Mouse (Mus musculus): ENCODE results near the gene Slc35g1. TPM values are rescaled to one million over a fixed set of nuclear protein-coding genes. Genes with fewer than 3 reads are reported as not detected.

Gene Slc35g1
- 10.4 and 11.0 TPM in 2 replicates for polyA plus RNA-seq (2015; fragmentation: Nextera tagmentation; extraction: Ambion mirVana)

GRCm38 (mm10) chr19:38395701-38396632, at the start of gene Slc35g1:
Gene Slc35g1, plus strand, starts transcription at chr19:38395980.
- peaks cover 3% of the 10 kb centered on the region for H3K4me1 ChIP-seq
- peak within 1 kb of the TSS; percentile 40; the same call in 1 of the 2 replicates for H3K27ac ChIP-seq
- peak within 1 kb of the TSS; percentile 93 for H3K4me2 ChIP-seq
- no peaks in the 10 kb centered on the region for H3K9me3 ChIP-seq
- H3K36me3 ChIP-seq: no peaks in the 10 kb centered on the region
- 2% methylated on average over 84 of the region's 90 CpGs for WGBS
- no peaks in the 10 kb centered on the region for H3K27me3 ChIP-seq (replicated peaks)
- H3K4me3 ChIP-seq (replicated peaks): peak within 1 kb of the TSS; percentile 72
- peak within 1 kb of the TSS; percentile 74 for H3K9ac ChIP-seq
- peak; percentile 90 for ATAC-seq (ENCODE audit: insufficient read depth, low FRiP score, low read depth)

- Histone ChIP-seq H3K4me1 (no peaks in the 10 kb centered on the region; the same call in 1 of the 2 replicates), H3K9me3 (no peaks in the 10 kb centered on the region), H3K27me3 (replicated peaks) (no peaks in the 10 kb centered on the region), H3K4me2 (no peak overlapping the region), H3K4me3 (replicated peaks) (no peak overlapping the region), H3K9ac (no peak overlapping the region), H3K36me3 (no peaks in the 10 kb centered on the region), H3K27ac (no peak overlapping the region)
- ATAC-seq (ENCODE audit: insufficient read depth, low FRiP score, low read depth): no peak
- 41% methylated on average over 13 of the region's 13 CpGs for WGBS
Observed at GRCm38 (mm10) chr19:38348271-38349012, 47.3 kb upstream of the Slc35g1 start.

- ATAC-seq (ENCODE audit: insufficient read depth, low FRiP score, low read depth): no peak
- H3K27ac ChIP-seq: no peak overlapping the region
- no peaks in the 10 kb centered on the region; the same call in 1 of the 2 replicates for H3K4me1 ChIP-seq
- no peak overlapping the region for H3K4me2 ChIP-seq
- no peaks in the 10 kb centered on the region for H3K27me3 ChIP-seq (replicated peaks)
- no peak overlapping the region for H3K4me3 ChIP-seq (replicated peaks)
- H3K36me3 ChIP-seq: no peaks in the 10 kb centered on the region
- no peak overlapping the region for H3K9ac ChIP-seq
- WGBS: 84% methylated on average over 5 of the region's 5 CpGs
- no peaks in the 10 kb centered on the region for H3K9me3 ChIP-seq
Observed at GRCm38 (mm10) chr19:38349013-38349341, 46.8 kb upstream of the Slc35g1 start.

DNA sequence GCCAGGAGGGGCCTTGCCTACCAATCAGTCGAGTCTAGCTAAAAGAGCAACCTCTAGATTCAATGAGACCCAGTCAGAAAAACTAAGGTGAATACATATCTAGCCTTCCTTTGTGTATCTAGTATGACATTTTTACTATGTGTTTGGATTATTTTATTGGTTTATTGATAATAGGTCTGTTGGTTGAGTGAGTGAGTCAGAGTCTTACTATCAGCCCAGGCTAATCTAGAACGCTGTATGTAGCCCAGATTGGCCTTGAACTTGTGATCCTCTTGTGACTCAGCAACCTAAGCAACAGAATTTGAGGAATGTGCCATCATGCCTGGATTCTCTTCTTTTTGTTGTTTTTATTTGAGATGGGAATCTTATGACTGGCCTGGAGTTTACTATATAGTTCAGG, 44.6 kb upstream of the Slc35g1 start:
- no peak overlapping the region for H3K4me2 ChIP-seq
- H3K27ac ChIP-seq: no peak overlapping the region
- H3K9ac ChIP-seq: no peak overlapping the region
- H3K9me3 ChIP-seq: no peaks in the 10 kb centered on the region
- ATAC-seq (ENCODE audit: insufficient read depth, low FRiP score, low read depth): peak; percentile 58; the same call in 1 of the 2 replicates
- WGBS: 74% methylated on average over 2 of the region's 2 CpGs
- H3K36me3 ChIP-seq: no peaks in the 10 kb centered on the region
- no peak overlapping the region for H3K4me3 ChIP-seq (replicated peaks)
- no peaks in the 10 kb centered on the region for H3K27me3 ChIP-seq (replicated peaks)
- no peaks in the 10 kb centered on the region; the same call in 1 of the 2 replicates for H3K4me1 ChIP-seq

- ATAC-seq (ENCODE audit: insufficient read depth, low FRiP score, low read depth): no peak; the same call in 1 of the 2 replicates
- H3K4me1 ChIP-seq: no peaks in the 10 kb centered on the region; the same call in 1 of the 2 replicates
- no peaks in the 10 kb centered on the region for H3K36me3 ChIP-seq
- H3K27me3 ChIP-seq (replicated peaks): no peaks in the 10 kb centered on the region
- H3K9ac ChIP-seq: no peak overlapping the region
- H3K9me3 ChIP-seq: no peaks in the 10 kb centered on the region
- H3K4me2 ChIP-seq: no peak overlapping the region
- H3K4me3 ChIP-seq (replicated peaks): no peak overlapping the region
- no peak overlapping the region for H3K27ac ChIP-seq
- 72% methylated on average over 3 of the region's 3 CpGs for WGBS
Observed at GRCm38 (mm10) chr19:38351728-38352127, 44.1 kb upstream of the Slc35g1 start.

- Histone ChIP-seq H3K27ac (no peak overlapping the region), H3K27me3 (replicated peaks) (no peaks in the 10 kb centered on the region), H3K36me3 (no peaks in the 10 kb centered on the region), H3K4me2 (no peak overlapping the region), H3K4me3 (replicated peaks) (no peak overlapping the region), H3K9me3 (no peaks in the 10 kb centered on the region), H3K9ac (no peak overlapping the region), H3K4me1 (no peaks in the 10 kb centered on the region; the same call in 1 of the 2 replicates)
- ATAC-seq (ENCODE audit: insufficient read depth, low FRiP score, low read depth): no peak
- 36% methylated on average over 6 of the region's 6 CpGs for WGBS
Observed at GRCm38 (mm10) chr19:38352495-38353130, 43.2 kb upstream of the Slc35g1 start.

GRCm38 (mm10) chr19:38354279-38354678, 41.5 kb upstream of the Slc35g1 start:
- no peak overlapping the region for H3K4me3 ChIP-seq (replicated peaks)
- no peaks in the 10 kb centered on the region; the same call in 1 of the 2 replicates for H3K4me1 ChIP-seq
- no peak overlapping the region for H3K9ac ChIP-seq
- no peaks in the 10 kb centered on the region for H3K27me3 ChIP-seq (replicated peaks)
- no peaks in the 10 kb centered on the region for H3K9me3 ChIP-seq
- H3K27ac ChIP-seq: no peak overlapping the region
- H3K36me3 ChIP-seq: no peaks in the 10 kb centered on the region
- 92% methylated on average over 1 of the region's 1 CpGs for WGBS
- no peak for ATAC-seq (ENCODE audit: insufficient read depth, low FRiP score, low read depth)
- H3K4me2 ChIP-seq: no peak overlapping the region

DNA sequence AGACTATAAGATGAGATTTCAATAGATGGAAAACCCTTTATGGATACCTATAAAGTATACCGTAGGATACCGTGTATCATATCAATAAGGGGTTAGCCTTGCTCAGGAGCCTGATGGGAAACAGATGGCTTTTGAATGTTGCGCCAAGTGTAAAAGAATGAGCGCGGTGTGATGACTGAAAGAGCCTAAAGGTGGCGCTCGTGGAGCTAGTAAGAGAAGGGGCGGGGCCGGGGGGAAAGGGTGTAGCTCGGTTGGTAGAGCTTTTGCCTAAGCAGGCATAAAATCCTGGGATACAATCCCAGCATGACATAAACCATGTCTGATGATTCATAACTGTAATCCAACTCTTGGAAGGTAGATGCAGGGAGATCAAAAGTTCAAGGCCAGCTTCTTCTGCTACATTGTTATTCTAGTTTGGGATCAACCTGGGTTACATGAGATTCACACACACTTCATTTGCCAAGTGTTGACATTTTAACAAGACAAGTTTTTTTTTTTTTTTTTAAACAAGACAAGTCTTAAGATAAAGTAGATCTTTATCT, 40.9 kb upstream of the Slc35g1 start:
- no peak overlapping the region for H3K4me2 ChIP-seq
- 60% methylated on average over 10 of the region's 10 CpGs for whole genome bisulfite sequencing
- ATAC-seq (ENCODE audit: insufficient read depth, low FRiP score, low read depth): no peak

GRCm38 (mm10) chr19:38356211-38356828, 39.5 kb upstream of the Slc35g1 start:
- H3K4me1 ChIP-seq: no peaks in the 10 kb centered on the region; the same call in 1 of the 2 replicates
- H3K9me3 ChIP-seq: no peaks in the 10 kb centered on the region
- 77% methylated on average over 8 of the region's 8 CpGs for WGBS
- no peaks in the 10 kb centered on the region for H3K27me3 ChIP-seq (replicated peaks)
- no peak for ATAC-seq (ENCODE audit: insufficient read depth, low FRiP score, low read depth)
- H3K27ac ChIP-seq: no peak overlapping the region
- no peak overlapping the region for H3K4me2 ChIP-seq
- H3K4me3 ChIP-seq (replicated peaks): no peak overlapping the region
- H3K9ac ChIP-seq: no peak overlapping the region
- H3K36me3 ChIP-seq: no peaks in the 10 kb centered on the region

More for the DNA sequence above, 40.9 kb upstream of the Slc35g1 start:
- H3K27ac ChIP-seq: no peak overlapping the region
- H3K4me1 ChIP-seq: no peaks in the 10 kb centered on the region; the same call in 1 of the 2 replicates
- no peak overlapping the region for H3K9ac ChIP-seq
- no peaks in the 10 kb centered on the region for H3K9me3 ChIP-seq
- H3K27me3 ChIP-seq (replicated peaks): no peaks in the 10 kb centered on the region
- H3K36me3 ChIP-seq: no peaks in the 10 kb centered on the region
- H3K4me3 ChIP-seq (replicated peaks): no peak overlapping the region

DNA sequence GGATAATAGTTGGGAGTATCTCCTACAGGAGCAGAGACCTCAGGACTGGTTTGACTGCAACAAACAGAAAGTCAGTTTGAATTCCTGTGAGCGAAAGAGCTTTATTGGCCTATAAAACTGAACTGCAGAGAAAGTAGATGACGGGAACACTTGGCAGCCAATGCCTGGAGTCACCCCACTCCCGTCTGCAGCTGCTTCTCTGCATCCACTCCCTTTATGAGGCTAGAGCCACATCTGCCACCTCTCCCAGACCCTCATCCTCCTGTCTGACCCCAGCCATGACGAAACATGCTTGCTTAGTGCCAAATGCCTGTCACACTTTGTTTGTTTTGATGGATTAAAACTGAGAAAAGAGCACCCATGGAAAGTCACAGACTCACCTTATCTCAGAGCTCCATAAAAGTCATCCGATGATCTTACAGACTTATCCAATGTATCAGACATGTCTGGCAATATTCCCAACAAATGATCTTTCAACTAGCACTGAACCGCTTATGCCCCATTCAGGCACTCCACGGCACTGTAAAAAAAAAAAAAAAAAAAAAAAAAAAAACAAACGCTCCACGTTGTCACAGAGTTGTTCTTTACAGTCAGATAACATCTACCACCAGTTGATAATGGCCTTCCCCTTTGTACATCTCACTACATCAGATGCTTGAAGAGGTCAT, 37.7 kb upstream of the Slc35g1 start:
- no peak for ATAC-seq (ENCODE audit: insufficient read depth, low FRiP score, low read depth)
- no peaks in the 10 kb centered on the region for H3K27me3 ChIP-seq (replicated peaks)
- 57% methylated on average over 9 of the region's 9 CpGs for WGBS
- H3K4me3 ChIP-seq (replicated peaks): no peak overlapping the region
- H3K36me3 ChIP-seq: no peaks in the 10 kb centered on the region
- H3K9ac ChIP-seq: no peak overlapping the region
- no peak overlapping the region for H3K4me2 ChIP-seq
- H3K4me1 ChIP-seq: no peaks in the 10 kb centered on the region
- H3K9me3 ChIP-seq: no peaks in the 10 kb centered on the region
- H3K27ac ChIP-seq: no peak overlapping the region

GRCm38 (mm10) chr19:38359287-38359686, 36.5 kb upstream of the Slc35g1 start:
- Histone ChIP-seq H3K9me3 (no peaks in the 10 kb centered on the region), H3K27me3 (replicated peaks) (no peaks in the 10 kb centered on the region), H3K9ac (no peak overlapping the region), H3K4me3 (replicated peaks) (no peak overlapping the region), H3K27ac (no peak overlapping the region), H3K4me2 (no peak overlapping the region), H3K36me3 (no peaks in the 10 kb centered on the region), H3K4me1 (no peaks in the 10 kb centered on the region)
- ATAC-seq (ENCODE audit: insufficient read depth, low FRiP score, low read depth): no peak
- WGBS: 86% methylated on average over 1 of the region's 1 CpGs
